Mouse (Mus musculus) liver, adult 2 months (tissue): ENCODE results near the gene Prpf18.

Source experiments
- CTCF ChIP-seq: fragments of 200-500 bp; IDR thresholded peaks from 2 replicates; pipeline ENCODE4 v1.5.1; 2011; ENCODE audit warnings: low read depth, low read length, control low read depth
- POLR2A ChIP-seq: fragments of 200-500 bp; IDR thresholded peaks from 2 replicates; pipeline ENCODE4 v1.6.1; 2011; ENCODE audit warnings: low read length, control low read depth; ENCODE audit not compliant: insufficient read depth; ENCODE audit errors: extremely low read depth

GRCm38 (mm10) chr2:4586245-4586644 is 65.7 kb downstream of the Prpf18 start:
- TF ChIP-seq CTCF, result no peak
- no peak for TF ChIP-seq POLR2A
